Mouse (Mus musculus) spleen, adult 10 weeks (tissue): ENCODE measurements around the gene Fxr2. TPM values are rescaled to one million over a fixed set of nuclear protein-coding genes. Genes with fewer than 3 reads are reported as not detected.

ENCODE experiments used
- polyA plus RNA-seq: library from polyadenylated mRNA; stranded (reverse); fragments of 350-450 nt; fragmentation: Illumina TruSeq; extraction: RNeasy Lipid Tissue Mini Kit (QIAGEN cat#74804); gene quantifications from one replicate; pipeline ENCODE4 v1.2.3, GENCODE M21; 2015; ENCODE audit warnings: low replicate concordance; ENCODE audit not compliant: insufficient read depth

Fxr2 gene
- polyA plus RNA-seq: 49.8 TPM

DNA sequence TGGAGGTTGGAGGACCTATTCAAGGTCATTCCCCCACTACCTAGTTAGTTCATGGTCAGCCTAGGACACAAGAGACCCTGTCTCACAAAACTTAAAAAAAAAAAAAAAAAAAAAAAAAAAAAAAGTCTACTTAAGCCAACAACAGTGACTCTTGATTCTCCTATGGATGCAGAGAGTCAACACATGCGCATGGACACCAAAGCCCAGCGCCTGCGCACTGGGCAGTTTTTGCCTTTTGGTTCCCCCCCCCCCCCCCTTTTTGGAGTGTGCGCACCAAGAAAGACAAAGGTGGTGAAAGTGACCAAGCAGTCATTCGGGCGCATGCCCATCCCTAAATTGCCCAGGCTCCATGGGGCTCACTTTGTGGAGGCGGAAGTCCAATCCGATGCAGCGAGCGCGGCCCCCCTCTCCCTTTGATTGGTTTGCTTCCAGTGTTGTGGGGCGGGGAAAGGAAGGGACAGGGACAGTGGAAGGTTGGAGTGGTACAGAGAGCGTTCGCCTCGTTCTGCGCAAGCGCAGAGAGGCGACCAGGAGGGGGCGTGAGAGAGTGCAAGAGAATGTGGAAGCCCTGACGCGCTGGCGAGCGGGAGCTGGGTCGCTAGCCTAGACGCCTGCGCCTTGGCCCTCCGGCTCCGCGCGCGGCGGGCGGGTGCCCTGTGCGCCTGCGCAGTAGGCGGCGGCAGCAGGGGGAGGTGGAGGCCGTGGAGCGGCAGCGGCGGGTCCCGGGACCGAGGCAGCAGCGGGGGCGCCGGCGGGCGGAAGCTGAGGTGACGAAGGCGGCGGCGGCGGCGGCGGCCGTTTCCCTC is at the start of gene Fxr2:
Fxr2 (plus strand) TSS at position 707 of the 806 bp plus-strand sequence.

DNA sequence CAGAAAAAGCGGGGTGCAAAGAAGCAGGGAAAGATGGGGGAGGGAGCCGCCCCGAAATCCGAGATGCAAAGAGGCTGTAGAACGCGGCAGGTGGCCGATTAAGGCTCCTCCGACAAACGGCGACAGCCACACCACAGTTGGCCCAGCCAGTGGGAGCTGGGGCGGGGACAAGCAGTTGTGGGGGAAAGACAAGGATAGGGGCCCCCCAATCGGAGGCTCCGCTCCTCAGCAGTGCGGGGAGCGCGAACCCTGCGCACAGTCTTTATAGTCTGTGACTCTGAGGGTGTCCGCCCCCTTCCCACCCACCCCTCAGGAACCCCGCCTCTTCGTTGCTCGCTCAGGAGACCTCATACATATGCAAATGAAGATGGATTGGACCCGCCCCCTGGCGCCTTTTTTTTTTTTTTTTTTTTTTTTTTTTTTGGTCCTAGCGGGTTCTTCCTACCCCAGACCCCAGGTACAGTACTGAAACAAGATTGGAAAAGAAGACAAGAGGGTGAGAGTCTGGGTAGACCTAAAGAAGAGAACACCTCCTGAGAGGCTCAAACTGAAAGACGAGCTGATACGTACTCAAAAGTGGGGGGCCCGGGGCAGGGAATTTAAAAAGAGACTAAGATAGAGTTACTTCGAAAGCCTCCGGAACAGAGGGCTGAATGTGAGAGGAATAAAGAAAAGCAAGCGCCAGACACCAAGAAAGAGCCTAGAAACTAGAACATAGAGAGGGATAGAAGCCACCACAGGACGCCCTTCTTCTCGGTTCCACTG is 26.9 kb upstream of the Fxr2 start, which contains the start of gene Atp1b2:
Atp1b2 (minus strand) TSS at position 217 of the 765 bp plus-strand sequence.

DNA sequence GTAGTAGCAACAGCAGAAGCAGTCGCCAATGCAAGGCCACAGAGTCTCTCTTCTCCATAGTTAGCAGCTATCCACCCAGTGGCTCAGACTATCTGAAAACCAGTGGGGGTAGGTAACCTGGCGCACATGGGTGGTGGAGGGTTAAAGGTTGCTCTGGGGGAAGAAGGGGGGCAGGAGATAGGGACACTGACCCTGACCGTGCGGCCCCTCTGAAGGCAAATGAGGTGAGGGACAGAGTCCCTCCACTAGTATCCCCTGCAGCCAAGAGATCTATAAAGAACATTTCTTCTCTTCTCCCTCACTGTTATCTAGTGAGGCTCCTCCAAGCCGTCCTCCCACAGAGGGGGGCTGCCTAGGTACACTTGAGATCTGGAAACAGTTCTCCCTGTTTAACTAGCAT is 15.0 kb upstream of the Fxr2 start, which contains the start of gene Shbg:
Shbg (minus strand) TSS at position 101 of the 400 bp plus-strand sequence.

DNA sequence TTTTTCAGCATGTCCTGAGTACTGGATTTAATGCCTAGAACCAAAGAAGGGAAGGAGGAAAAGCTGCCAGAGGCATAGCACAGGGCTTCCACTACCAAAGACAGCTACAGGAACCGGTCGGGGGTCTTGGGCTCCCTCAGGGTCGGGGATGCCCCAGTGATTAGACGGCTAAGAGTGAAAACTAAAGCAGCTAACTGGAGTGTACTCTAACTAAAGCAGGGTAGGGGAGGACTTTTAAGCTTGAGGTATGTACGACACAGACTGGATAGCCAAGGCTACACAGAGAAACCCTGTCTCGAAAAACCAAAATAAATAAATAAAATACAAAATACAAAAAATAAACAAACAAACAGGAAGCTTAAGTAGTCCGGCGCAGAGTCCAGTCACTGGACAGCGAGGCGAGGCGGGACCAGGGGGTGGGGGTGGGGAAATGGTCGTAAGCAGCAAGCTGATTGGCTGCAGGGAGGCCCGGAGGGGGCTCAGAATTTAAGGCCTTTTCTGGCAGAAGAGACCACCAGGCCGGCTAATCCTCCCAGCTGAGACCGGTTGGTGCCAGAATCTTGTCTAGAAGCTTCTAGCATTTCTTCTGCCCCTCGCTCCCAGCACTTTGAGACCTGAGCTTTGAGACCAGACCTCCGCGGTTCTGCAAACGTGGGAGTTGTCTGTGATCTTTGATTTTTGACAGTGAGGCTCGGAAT is 11.1 kb upstream of the Fxr2 start, which contains the start of gene Sat2:
Sat2 (plus strand) TSS at position 454 of the 698 bp plus-strand sequence.

DNA sequence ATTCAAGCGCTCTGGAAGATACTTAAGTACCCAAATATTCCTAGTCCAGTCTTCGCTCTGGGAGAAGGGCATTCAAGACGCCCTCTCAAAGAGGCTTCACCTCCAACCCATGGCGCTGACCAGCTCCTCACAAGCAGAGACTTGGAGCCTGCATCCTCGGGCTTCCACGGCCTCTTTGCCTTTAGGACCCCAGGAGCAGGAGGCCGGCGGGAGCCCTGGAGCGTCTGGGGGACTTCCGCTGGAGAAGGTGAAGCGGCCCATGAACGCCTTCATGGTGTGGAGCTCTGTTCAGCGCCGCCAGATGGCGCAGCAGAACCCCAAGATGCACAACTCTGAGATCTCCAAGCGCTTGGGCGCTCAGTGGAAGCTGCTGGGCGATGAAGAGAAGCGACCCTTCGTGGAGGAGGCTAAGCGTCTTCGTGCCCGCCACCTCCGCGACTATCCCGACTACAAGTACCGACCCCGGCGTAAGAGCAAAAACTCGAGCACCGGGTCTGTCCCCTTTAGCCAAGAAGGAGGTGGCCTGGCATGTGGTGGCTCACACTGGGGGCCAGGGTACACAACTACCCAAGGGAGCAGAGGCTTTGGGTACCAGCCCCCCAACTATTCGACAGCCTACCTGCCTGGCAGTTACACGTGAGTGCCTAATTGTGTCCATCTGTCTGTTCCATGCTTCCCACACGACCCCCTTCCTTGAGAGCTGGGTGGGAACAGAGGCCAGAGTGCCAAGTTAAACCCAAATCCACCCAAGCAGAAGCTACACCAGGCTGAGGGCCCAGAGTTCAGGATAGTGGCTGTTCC is 22.7 kb downstream of the Fxr2 start, which contains the start of gene Sox15:
Sox15 (plus strand) TSS at position 51 of the 801 bp plus-strand sequence.

DNA sequence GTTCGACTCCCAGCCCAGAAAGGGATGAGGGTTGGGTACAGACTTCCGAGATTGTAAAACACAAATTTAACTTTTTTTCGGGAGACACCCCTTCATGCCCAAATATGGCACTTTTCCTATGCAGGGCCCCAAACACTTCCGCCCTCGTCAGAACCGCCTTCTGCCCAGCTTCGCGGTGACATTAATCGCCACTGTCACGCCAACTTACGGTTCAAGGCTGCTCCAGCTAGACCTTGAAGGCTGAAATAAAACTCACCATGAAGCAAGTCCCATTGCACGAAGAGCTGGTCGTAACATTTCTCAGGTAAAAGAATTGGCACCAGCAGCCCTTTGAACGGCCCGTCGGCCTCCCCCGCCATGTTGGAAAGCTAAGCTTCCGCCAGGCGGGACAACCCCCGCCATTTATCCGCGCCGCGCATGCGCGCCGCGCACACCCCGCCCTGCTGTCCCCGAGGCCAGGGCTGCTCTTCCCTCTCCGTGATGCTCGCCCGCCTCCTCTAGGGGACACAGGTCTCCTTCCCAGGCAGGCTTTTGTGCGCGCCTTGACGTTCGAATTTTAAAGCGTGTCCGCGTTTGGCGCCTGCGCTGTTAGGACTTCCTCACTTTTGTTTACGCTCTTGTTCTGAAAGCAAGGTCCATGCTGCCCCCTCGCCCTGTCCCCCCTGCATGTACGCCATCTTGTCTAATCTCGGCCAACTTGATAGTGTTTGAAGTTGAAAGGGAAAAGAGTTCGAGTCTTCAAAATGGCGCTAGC is 29.6 kb downstream of the Fxr2 start, which contains the start of gene Mpdu1:
Mpdu1 (minus strand) TSS at position 430 of the 754 bp plus-strand sequence.

DNA sequence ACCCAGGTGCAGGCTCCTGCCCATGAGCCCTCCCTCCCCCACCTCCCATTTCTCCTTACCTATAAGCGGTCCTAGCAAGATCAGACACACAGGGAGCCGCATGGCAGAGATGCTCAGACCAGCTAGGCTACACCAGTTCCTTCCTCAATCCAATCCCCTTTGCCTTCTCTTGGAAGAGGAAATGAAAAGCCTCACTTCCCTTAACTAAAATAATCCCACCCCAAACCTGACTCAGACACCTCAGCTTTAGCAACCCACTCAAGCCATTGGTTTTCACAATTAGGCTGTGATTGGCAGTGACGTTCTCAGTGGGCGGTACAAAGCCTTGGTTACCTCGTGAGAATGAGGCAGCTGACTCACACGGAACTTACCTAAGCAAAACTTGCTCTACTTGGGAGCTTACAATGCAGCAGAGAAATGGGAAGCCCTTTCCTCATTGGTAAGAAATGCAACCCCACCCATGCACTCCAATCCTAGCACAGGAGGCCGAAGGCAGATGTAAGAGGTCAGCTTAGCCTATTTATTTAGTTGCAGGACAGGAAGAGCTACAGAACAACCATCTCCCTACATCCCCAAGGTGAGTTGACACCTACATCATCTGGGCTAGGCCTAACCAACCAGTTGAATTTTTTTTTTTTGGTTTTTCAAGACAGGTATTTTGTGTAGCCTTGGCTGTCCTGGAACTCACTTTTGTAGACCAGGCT is 33.3 kb downstream of the Fxr2 start, which contains the start of gene Cd68:
Cd68 (minus strand) TSS at position 193 of the 704 bp plus-strand sequence.

DNA sequence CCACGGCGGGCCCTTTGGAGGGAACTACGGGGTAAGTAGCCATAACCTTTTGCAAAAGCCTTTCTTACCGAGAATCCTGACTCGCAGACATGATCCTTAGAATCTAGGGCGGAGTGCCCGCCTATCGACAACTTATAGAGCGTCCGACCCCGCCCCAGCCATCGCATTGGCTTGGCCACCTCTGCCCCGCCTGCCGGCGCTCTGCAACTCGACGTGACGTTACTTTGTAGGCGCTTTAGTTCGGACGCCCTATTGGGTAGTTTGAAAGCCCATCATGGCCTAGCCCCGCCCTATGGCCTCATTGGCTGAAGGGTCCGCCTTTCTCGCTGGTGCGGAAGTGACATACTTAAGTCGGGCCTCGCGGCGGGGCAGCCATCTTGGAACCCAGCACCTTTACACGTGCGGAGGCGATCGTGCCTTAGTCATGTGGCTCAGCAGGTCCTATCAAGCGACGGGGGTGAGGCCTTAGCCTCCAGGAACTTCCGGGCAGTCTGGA is 39.5 kb downstream of the Fxr2 start, which contains the start of gene Eif4a1:
Eif4a1 (minus strand) TSS at position 213 of the 496 bp plus-strand sequence.

DNA sequence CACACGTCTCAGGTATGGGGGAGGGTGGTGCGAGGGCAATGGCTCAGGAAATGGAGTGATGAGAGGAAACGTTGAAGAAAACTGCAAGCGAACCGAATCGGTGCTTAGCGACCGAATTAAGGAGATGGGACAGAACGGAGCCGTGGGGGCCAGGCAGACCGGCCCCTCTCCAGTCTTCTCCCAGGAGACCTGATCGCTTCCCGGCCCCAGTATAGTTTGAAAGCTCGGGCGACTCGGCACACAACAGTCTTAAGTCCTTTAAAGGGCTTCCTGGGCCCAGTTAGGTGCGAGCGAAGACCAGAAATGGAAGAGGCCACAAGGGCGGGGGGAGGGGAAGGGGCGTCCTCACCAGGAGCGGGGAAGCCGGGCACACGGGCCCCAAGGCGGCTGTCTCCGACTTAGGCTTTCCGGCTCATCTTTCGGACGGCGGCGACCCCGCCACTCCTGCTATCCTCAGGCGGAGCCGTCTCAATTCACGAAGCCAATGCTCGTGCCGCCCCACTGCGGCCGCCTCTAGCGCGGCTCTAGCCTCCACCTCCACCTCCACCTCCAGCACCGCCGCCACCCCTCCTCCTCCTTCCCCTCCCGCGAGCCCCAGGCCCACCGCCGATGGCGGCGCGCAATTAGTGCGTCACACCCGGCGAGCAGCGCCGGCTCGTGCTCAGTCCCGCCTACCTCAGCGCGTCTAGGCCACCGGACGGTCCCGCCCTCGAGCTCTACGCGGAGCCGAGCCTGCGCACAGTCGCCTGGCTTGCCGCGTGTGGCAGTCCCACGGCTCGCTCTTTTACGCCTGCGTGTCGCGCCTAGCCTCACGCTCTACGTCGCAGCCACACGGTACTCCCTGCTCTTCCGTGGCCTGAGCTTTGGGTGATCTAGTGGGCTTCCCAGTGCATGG is 48.8 kb downstream of the Fxr2 start, which contains the start of gene Senp3:
Senp3 (minus strand) TSS at position 771 of the 895 bp plus-strand sequence.

DNA sequence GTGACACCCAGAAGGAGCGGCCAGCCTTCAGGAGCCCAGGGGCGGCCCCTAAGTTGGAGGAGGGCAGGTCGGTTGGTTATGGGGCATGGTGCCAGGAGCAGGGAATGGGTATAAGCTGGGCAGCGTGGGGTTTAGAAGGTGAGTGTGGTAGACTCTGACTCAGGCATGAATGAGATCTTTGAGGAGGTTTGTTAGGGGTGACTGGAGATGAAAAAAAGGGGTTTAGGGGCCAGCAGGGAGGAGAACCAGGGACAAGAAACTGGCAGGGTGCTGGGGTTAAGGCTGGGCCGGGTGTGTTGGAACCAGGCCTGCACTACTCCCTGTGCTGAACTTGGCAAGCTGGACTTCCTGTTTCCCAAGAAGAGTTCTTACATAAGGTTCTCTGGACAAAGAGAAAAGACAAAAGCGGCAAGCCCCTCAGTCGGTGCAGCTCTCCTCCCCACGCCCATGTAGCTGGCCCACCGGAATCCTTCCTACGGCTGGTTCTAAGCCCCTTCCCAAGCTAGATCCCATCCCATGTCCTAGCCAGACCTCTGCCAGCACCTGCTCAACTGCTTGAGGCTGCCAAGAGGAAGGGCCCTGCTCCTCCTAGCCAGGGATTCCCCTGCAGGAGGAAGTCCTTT is 52.8 kb downstream of the Fxr2 start, which contains the start of gene Tnfsf13:
Tnfsf13 (minus strand) TSS at position 259 of the 623 bp plus-strand sequence.

DNA sequence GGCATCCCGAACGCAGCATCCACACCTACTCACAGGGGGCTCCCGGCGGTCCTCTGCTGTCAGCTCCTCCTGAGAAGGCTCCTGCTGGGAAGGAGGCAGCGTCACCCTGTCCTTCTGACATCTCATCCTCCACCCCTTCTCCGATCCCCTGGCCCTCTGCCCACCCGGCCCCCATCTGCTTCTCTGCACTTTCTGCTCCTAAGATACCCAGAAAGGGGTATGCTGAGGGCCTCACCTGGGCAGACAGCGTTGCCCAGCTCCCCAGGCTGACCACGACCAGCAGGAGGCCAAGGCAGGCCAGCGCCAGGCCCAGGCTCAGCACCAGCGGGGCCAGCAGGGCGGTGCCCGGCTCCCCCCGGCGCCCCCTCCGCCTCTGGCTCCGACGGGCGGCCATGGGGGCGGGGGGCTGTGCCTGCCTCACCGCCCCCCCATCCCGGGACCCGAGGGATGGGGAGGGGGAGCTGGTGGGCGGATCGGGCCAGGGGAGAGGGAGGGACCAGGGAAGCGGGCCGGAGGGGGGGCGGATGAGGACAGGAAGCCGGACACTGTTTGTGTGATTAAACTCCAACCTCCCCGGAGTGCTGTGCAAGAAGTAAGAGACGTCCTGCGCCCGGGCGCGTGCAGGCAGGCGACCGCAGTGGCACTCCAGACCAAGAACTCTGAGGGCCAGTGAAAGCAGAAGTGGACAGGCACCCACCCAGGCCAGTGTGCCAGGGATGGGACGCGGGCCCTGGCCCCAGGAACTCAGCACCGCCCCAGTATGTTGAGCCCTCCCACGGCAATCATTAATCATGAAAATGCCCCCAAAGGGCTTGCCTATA is 62.8 kb downstream of the Fxr2 start, which contains the start of the genes Tnfsf12 and Tnfsfm13:
Tnfsf12 (minus strand) TSS at position 489 of the 821 bp plus-strand sequence.
Tnfsfm13 (minus strand) TSS at position 738 of the 821 bp plus-strand sequence.

Other genes starting within 250 kb of the Fxr2 start
- 48.9 TPM for gene Naa38, start 237.5 kb upstream of the Fxr2 start, polyA plus RNA-seq
- 35.9 TPM for gene Cyb5d1, start 237.4 kb upstream of the Fxr2 start, polyA plus RNA-seq
- gene Tmem88, start 234.8 kb upstream of the Fxr2 start, polyA plus RNA-seq: 2.4 TPM
- gene Kdm6b, start 219.3 kb upstream of the Fxr2 start, polyA plus RNA-seq: 8.9 TPM
- 0.51 TPM for gene Dnah2, start 83.9 kb upstream of the Fxr2 start, polyA plus RNA-seq
- 0.88 TPM for gene Efnb3, start 72.8 kb upstream of the Fxr2 start, polyA plus RNA-seq
- gene Wrap53, start 52.7 kb upstream of the Fxr2 start, polyA plus RNA-seq: 7.7 TPM
- 99.7 TPM for gene Trp53, start 52.6 kb upstream of the Fxr2 start, polyA plus RNA-seq
- 15.0 TPM for gene Atp1b2, start 27.0 kb upstream of the Fxr2 start, polyA plus RNA-seq
- not detected for gene Shbg, start 15.1 kb upstream of the Fxr2 start, polyA plus RNA-seq
- gene Sat2, start 11.0 kb upstream of the Fxr2 start, polyA plus RNA-seq: 3.1 TPM
- gene Sox15, start 22.3 kb downstream of the Fxr2 start, polyA plus RNA-seq: not detected
- 58.3 TPM for gene Mpdu1, start 29.7 kb downstream of the Fxr2 start, polyA plus RNA-seq
- 75.0 TPM for gene Cd68, start 33.2 kb downstream of the Fxr2 start, polyA plus RNA-seq
- gene Eif4a1, start 39.4 kb downstream of the Fxr2 start, polyA plus RNA-seq: 820 TPM
- gene Senp3, start 49.1 kb downstream of the Fxr2 start, polyA plus RNA-seq: 194 TPM
- 17.3 TPM for gene Tnfsf13, start 52.8 kb downstream of the Fxr2 start, polyA plus RNA-seq
- 12.0 TPM for gene Tnfsf12, start 62.9 kb downstream of the Fxr2 start, polyA plus RNA-seq
- gene Tnfsfm13, start 63.1 kb downstream of the Fxr2 start, polyA plus RNA-seq: 7.2 TPM
- 121 TPM for gene Polr2a, start 125.6 kb downstream of the Fxr2 start, polyA plus RNA-seq
- not detected for gene Slc35g3, start 129.0 kb downstream of the Fxr2 start, polyA plus RNA-seq
- 27.8 TPM for gene Zbtb4, start 132.9 kb downstream of the Fxr2 start, polyA plus RNA-seq
- 10.8 TPM for gene Chrnb1, start 163.0 kb downstream of the Fxr2 start, polyA plus RNA-seq
- 2.2 TPM for gene Fgf11, start 168.9 kb downstream of the Fxr2 start, polyA plus RNA-seq
- not detected for gene Tmem102, start 172.6 kb downstream of the Fxr2 start, polyA plus RNA-seq
- not detected for gene Gm39566, start 182.3 kb downstream of the Fxr2 start, polyA plus RNA-seq
- gene Spem2, start 185.5 kb downstream of the Fxr2 start, polyA plus RNA-seq: not detected
- gene Spem1, start 189.2 kb downstream of the Fxr2 start, polyA plus RNA-seq: not detected
- gene Nlgn2, start 204.8 kb downstream of the Fxr2 start, polyA plus RNA-seq: 4.4 TPM
- gene Tmem256, start 205.5 kb downstream of the Fxr2 start, polyA plus RNA-seq: 87.3 TPM
- 11.9 TPM for gene Plscr3, start 213.4 kb downstream of the Fxr2 start, polyA plus RNA-seq
- 0.26 TPM for gene Tnk1, start 225.7 kb downstream of the Fxr2 start, polyA plus RNA-seq
- gene Tmem95, start 245.0 kb downstream of the Fxr2 start, polyA plus RNA-seq: not detected
- gene Kctd11, start 248.4 kb downstream of the Fxr2 start, polyA plus RNA-seq: 4.5 TPM